Mouse (Mus musculus) heart, adult 2 months (tissue): Measurements from ENCODE around the gene Tepp.
A peak's percentile ranks its signal among the peaks of the same experiment; 100 is the strongest.

Experiments
- CTCF ChIP-seq: fragments of 200-600 bp; IDR thresholded peaks from 2 replicates; pipeline ENCODE4 v1.8.1; 2022; ENCODE audit warnings: antibody characterized with exemption, mild to moderate bottlenecking, moderate library complexity
- EP300 ChIP-seq: fragments of 200-500 bp; IDR thresholded peaks from 2 replicates; pipeline ENCODE4 v1.6.1; 2011; ENCODE audit warnings: low read depth, low read length, control low read depth; ENCODE audit not compliant: insufficient read depth
- POLR2A ChIP-seq: fragments of 200-500 bp; IDR thresholded peaks from 2 replicates; pipeline ENCODE4 v1.6.1; 2011; ENCODE audit warnings: mild to moderate bottlenecking, low read depth, low read length, control low read depth; ENCODE audit not compliant: insufficient read depth

DNA sequence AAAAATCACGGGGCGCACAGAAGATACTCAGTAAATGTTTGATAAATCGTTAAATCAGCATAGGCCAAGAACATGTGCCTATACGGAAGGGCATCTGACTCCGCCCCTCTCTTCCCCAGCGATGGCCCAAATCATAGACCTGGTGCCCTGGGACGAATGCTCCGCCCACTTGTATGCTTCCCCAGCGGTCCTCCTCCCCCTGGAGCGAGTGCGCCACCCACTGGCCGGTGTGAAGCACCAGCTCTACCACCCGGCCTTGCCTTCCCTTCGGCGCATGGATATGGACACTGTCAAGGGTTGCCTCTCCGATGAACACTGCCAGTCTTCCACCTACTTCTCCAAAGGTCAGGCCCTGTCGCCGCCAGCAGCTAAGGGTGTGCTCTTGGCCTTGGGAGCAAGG, 2.5 kb downstream of the Tepp start:
- TF ChIP-seq EP300 = no peak
- peak; percentile 52 for TF ChIP-seq CTCF
- TF ChIP-seq POLR2A = no peak
